Mouse (Mus musculus): Measurements from ENCODE around the gene Fes. TPM values are rescaled to one million over a fixed set of nuclear protein-coding genes. Genes with fewer than 3 reads are reported as not detected.

Fes gene
- polyA plus RNA-seq, 1 experiment from 2014 or later, result 4.0 TPM

DNA sequence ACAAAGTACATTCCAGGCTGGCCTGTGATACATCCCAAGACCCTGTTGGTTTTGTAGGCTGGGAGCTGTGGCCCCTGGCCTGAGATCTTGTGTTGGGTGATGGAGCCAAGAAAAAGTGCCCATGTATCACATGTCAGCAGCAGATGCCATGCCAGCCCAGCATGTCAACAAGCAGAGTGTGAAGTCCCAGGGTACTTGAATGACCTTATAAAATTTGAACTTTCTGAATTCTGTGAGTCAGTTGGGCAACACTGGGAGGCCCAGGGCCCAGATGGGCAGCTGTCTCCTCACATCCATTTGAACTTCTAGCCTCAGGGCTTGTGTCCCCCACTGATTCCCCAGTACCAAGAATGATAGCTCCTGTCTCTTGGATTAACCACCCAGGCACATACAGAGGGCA, 29.9 kb upstream of the Fes start:
- Histone ChIP-seq H3K4me1 (no peaks in the 10 kb centered on the region), H3K36me3 (ENCODE audit: poor library complexity, severe bottlenecking) (no peaks in the 10 kb centered on the region), H3K27me3 (no peaks in the 10 kb centered on the region), H3K27ac (no peak overlapping the region), H3K9me3 (replicated peaks) (no peaks in the 10 kb centered on the region), H3K4me3 (no peak overlapping the region), H3K9ac (no peak overlapping the region), H3K4me2 (no peak overlapping the region)
- no peak for ATAC-seq

GRCm38 (mm10) chr7:80416969-80417368, 29.2 kb upstream of the Fes start:
- Histone ChIP-seq H3K27ac (no peak overlapping the region), H3K4me3 (no peak overlapping the region), H3K27me3 (no peaks in the 10 kb centered on the region), H3K9me3 (replicated peaks) (no peaks in the 10 kb centered on the region), H3K4me2 (no peak overlapping the region), H3K36me3 (ENCODE audit: poor library complexity, severe bottlenecking) (no peaks in the 10 kb centered on the region), H3K4me1 (no peaks in the 10 kb centered on the region), H3K9ac (no peak overlapping the region)
- 93% methylated on average over 7 of the region's 7 CpGs for WGBS
- ATAC-seq, result no peak

- Histone ChIP-seq H3K4me1 (no peaks in the 10 kb centered on the region), H3K4me2 (no peak overlapping the region), H3K9ac (no peak overlapping the region), H3K36me3 (ENCODE audit: poor library complexity, severe bottlenecking) (no peaks in the 10 kb centered on the region), H3K4me3 (no peak overlapping the region), H3K9me3 (replicated peaks) (no peaks in the 10 kb centered on the region), H3K27ac (no peak overlapping the region), H3K27me3 (no peaks in the 10 kb centered on the region)
- WGBS, result 87% methylated on average over 7 of the region's 7 CpGs
- ATAC-seq, result no peak
Observed at GRCm38 (mm10) chr7:80414303-80414855, 26.6 kb upstream of the Fes start.

DNA sequence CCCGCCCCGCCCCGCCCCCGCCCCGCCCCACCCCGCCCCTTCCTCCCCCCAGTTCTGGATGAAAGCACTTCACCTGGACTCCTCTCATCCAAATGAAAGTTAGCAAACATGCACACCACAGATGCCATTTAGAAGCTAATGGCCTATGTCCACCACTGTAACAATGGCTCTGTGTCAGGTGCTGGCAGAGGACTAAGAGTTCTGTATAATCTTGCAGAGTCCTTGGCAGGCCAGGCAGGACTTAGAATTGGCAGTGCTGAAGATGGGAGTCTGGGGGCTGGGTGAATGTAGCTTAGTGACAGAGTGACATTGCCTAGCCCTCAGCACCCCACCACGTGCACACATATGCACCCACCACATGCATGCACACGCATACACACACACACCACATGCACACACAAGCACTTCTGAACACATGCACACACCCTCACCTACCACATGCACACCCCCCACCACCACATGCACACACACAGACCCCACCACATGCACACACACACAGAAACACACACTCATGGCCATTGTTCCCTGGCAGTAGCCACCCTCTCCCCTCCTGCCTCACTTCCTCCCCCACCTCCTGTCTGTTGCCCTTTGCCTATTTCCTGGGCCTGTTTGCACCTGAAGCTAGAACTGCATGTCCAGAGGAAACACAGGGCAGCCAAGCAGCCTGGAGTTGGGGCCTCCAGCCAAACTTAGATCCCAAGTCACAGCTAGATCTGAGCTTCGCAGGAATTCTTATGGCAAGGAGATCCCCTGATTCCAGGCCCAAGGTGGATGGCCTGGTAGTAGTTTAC, 26.0 kb upstream of the Fes start:
- 75% methylated on average over 9 of the region's 9 CpGs for WGBS

DNA sequence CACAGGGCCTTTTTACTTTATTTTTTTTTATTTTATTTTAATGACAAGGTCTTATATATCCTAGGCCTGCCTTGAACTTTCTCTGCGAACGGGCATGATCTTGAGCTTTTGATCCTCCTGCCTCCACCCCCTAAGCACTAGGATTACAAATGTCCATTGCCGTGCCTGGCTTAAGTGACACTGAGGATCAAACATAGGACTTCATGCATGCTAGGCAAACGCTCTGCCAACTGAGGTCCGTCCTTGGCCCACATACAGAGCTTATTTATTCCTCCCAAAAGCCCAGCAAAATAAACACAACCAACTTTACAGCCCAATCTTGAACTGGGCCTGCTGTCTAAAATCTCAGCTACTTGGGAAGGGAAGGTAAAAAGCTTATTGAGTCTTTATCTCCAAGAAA, 25.0 kb upstream of the Fes start:
- Histone ChIP-seq H3K4me3 (no peak overlapping the region), H3K27ac (no peak overlapping the region), H3K9me3 (replicated peaks) (no peaks in the 10 kb centered on the region), H3K36me3 (ENCODE audit: poor library complexity, severe bottlenecking) (no peaks in the 10 kb centered on the region), H3K4me1 (no peaks in the 10 kb centered on the region), H3K9ac (no peak overlapping the region), H3K27me3 (0 out of 2 replicates have a peak, but pooled peaks cover 2% of the 10 kb centered on the region), H3K4me2 (no peak overlapping the region)
- no peak for ATAC-seq
- WGBS, result 66% methylated on average over 5 of the region's 5 CpGs

More for the DNA sequence above, 26.0 kb upstream of the Fes start:
- H3K4me1 ChIP-seq, result no peaks in the 10 kb centered on the region
- no peaks in the 10 kb centered on the region for H3K36me3 ChIP-seq (ENCODE audit: poor library complexity, severe bottlenecking)
- H3K27me3 ChIP-seq, result no peaks in the 10 kb centered on the region
- no peak overlapping the region for H3K4me2 ChIP-seq
- no peak overlapping the region for H3K9ac ChIP-seq
- H3K9me3 ChIP-seq (replicated peaks), result no peaks in the 10 kb centered on the region
- no peak overlapping the region for H3K27ac ChIP-seq
- no peak overlapping the region for H3K4me3 ChIP-seq
- ATAC-seq, result no peak

- no peak overlapping the region for H3K27ac ChIP-seq
- H3K36me3 ChIP-seq (ENCODE audit: poor library complexity, severe bottlenecking), result no peaks in the 10 kb centered on the region
- no peak for ATAC-seq
- H3K9me3 ChIP-seq (replicated peaks), result no peaks in the 10 kb centered on the region
- WGBS, result 42% methylated on average over 10 of the region's 10 CpGs
- H3K27me3 ChIP-seq, result 0 out of 2 replicates have a peak, but pooled peaks cover 5% of the 10 kb centered on the region
- no peaks in the 10 kb centered on the region for H3K4me1 ChIP-seq
- H3K4me3 ChIP-seq, result no peak overlapping the region
- H3K4me2 ChIP-seq, result no peak overlapping the region
- no peak overlapping the region for H3K9ac ChIP-seq
Observed at GRCm38 (mm10) chr7:80412279-80412678, 24.5 kb upstream of the Fes start.

DNA sequence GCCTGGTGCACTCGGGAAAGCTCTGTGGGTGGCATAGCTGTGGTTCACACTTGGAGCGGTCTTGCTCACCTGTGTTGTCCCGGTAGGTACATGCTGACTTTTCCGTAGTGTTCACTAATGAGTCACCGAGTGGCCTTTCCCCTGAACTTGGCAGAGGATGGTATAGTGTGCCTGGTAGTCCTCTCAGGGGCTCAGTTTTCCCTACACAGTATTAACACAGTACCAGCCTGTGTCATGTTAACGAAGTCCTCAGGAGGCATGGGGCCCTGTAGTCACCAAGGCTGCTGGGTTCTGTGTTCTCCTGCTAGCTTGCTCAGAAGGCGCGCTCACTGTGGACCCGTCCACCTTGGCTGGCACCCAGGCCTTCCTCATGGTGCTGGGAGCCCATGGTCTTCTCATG, 22.6 kb upstream of the Fes start:
- Histone ChIP-seq H3K27me3 (peaks cover 12% of the 10 kb centered on the region), H3K4me3 (no peak overlapping the region), H3K27ac (no peak overlapping the region; the same call in 1 of the 2 replicates), H3K4me1 (no peaks in the 10 kb centered on the region), H3K9ac (no peak overlapping the region), H3K4me2 (no peak overlapping the region), H3K9me3 (replicated peaks) (no peaks in the 10 kb centered on the region), H3K36me3 (ENCODE audit: poor library complexity, severe bottlenecking) (no peaks in the 10 kb centered on the region)
- ATAC-seq, result no peak
- 74% methylated on average over 9 of the region's 9 CpGs for WGBS

GRCm38 (mm10) chr7:80407712-80408111, 20.0 kb upstream of the Fes start:
- peaks cover 7% of the 10 kb centered on the region; the same call in 1 of the 2 replicates for H3K4me1 ChIP-seq
- H3K9ac ChIP-seq, result no peak overlapping the region
- no peak overlapping the region for H3K4me2 ChIP-seq
- H3K9me3 ChIP-seq (replicated peaks), result no peaks in the 10 kb centered on the region
- no peaks in the 10 kb centered on the region for H3K36me3 ChIP-seq (ENCODE audit: poor library complexity, severe bottlenecking)
- H3K27ac ChIP-seq, result no peak overlapping the region
- 82% methylated on average over 9 of the region's 9 CpGs for WGBS
- H3K4me3 ChIP-seq, result no peak overlapping the region
- no peak for ATAC-seq
- H3K27me3 ChIP-seq, result peaks cover 27% of the 10 kb centered on the region

GRCm38 (mm10) chr7:80406186-80406585, 18.4 kb upstream of the Fes start:
- Histone ChIP-seq H3K36me3 (ENCODE audit: poor library complexity, severe bottlenecking) (no peaks in the 10 kb centered on the region), H3K4me3 (no peak overlapping the region), H3K4me2 (no peak overlapping the region), H3K4me1 (peaks cover 15% of the 10 kb centered on the region), H3K9ac (no peak overlapping the region), H3K27ac (no peak overlapping the region), H3K27me3 (peaks cover 27% of the 10 kb centered on the region), H3K9me3 (replicated peaks) (no peaks in the 10 kb centered on the region)
- WGBS, result 88% methylated on average over 3 of the region's 3 CpGs
- ATAC-seq, result no peak

- Histone ChIP-seq H3K36me3 (ENCODE audit: poor library complexity, severe bottlenecking) (no peaks in the 10 kb centered on the region), H3K27ac (no peak within 1 kb of the TSS), H3K9me3 (replicated peaks) (no peaks in the 10 kb centered on the region), H3K27me3 (peaks cover 27% of the 10 kb centered on the region), H3K4me3 (no peak within 1 kb of the TSS), H3K9ac (no peak within 1 kb of the TSS), H3K4me2 (no peak within 1 kb of the TSS), H3K4me1 (peaks cover 25% of the 10 kb centered on the region)
- no peak for ATAC-seq
- WGBS, result 78% methylated on average over 9 of the region's 9 CpGs
Observed at GRCm38 (mm10) chr7:80405188-80405695, 17.5 kb upstream of the Fes start, which contains the start of gene Furin. Furin (minus strand) TSS chr7:80405436.

- Histone ChIP-seq H3K9me3 (replicated peaks) (no peaks in the 10 kb centered on the region), H3K4me1 (peaks cover 33% of the 10 kb centered on the region), H3K27ac (no peak overlapping the region), H3K27me3 (peaks cover 27% of the 10 kb centered on the region), H3K4me3 (no peak overlapping the region), H3K9ac (no peak overlapping the region), H3K4me2 (no peak overlapping the region), H3K36me3 (ENCODE audit: poor library complexity, severe bottlenecking) (no peaks in the 10 kb centered on the region)
- no peak for ATAC-seq
- WGBS, result 71% methylated on average over 7 of the region's 7 CpGs
Observed at GRCm38 (mm10) chr7:80404101-80404894, 16.6 kb upstream of the Fes start.

GRCm38 (mm10) chr7:80403551-80403950, 15.8 kb upstream of the Fes start:
- no peaks in the 10 kb centered on the region for H3K36me3 ChIP-seq (ENCODE audit: poor library complexity, severe bottlenecking)
- ATAC-seq, result peak; percentile 36; the same call in 1 of the 2 replicates
- no peaks in the 10 kb centered on the region for H3K9me3 ChIP-seq (replicated peaks)
- H3K4me2 ChIP-seq, result peak overlapping the region; percentile 97; the same call in 1 of the 2 replicates
- peaks cover 27% of the 10 kb centered on the region for H3K27me3 ChIP-seq
- peak overlapping the region; percentile 82; the same call in 1 of the 2 replicates for H3K4me3 ChIP-seq
- H3K4me1 ChIP-seq, result peaks cover 37% of the 10 kb centered on the region
- H3K9ac ChIP-seq, result peak overlapping the region; percentile 94; the same call in 1 of the 2 replicates
- no peak overlapping the region for H3K27ac ChIP-seq
- WGBS, result 50% methylated on average over 9 of the region's 9 CpGs

All from forebrain, embryonic 13.5 days (tissue).